Mouse (Mus musculus) testis, adult 2 months (tissue): ENCODE data around the gene Atg10.

Experiments
- CTCF ChIP-seq: fragments of 200-500 bp; IDR thresholded peaks from 2 replicates; pipeline ENCODE4 v1.5.1; 2012; ENCODE audit warnings: low read depth, mild to moderate bottlenecking, inconsistent platforms, low read length, moderate library complexity; ENCODE audit not compliant: control insufficient read depth, insufficient read depth, insufficient replicate concordance
- POLR2A ChIP-seq: fragments of 200-500 bp; IDR thresholded peaks from 2 replicates; pipeline ENCODE4 v1.6.1; 2012; ENCODE audit warnings: low read depth, mild to moderate bottlenecking, inconsistent platforms, low read length, moderate library complexity; ENCODE audit not compliant: control insufficient read depth

DNA sequence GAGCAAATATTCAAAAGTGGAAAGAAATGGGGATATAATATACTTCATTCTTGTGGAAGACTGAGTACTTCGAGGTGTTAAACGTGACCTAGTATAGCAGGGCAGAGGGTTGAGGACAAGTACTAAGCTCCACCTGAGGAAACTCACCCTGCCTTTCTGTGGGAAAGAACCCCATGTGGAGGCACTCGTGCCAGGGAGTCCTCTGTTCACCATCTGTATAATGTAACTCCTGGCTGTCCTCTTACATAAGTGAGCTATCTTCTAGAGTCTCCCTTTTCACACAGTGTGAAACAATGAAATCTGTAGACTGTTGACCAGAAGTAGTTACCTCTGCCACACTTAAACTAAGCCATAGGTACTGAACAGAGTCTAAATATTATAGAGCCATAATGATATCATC is 63.2 kb downstream of the Atg10 start:
- TF ChIP-seq CTCF = no peak
- no peak for TF ChIP-seq POLR2A
